Mouse (Mus musculus) embryonic facial prominence, embryonic 15.5 days (tissue): ENCODE data around the gene Chka. TPM values are rescaled to one million over a fixed set of nuclear protein-coding genes. Genes with fewer than 3 reads are reported as not detected.
A peak's percentile ranks its signal among the peaks of the same experiment; 100 is the strongest.

Source experiments
- ATAC-seq: fragments of 200-750 bp; cut with Nextera tagmentation; 2 replicates; pipeline ENCODE4 v1.8.0; 2017; ENCODE audit warnings: low read depth, moderate TSS enrichment; ENCODE audit not compliant: insufficient number of reproducible peaks, low FRiP score, low TSS enrichment
- H3K27ac ChIP-seq: fragments of 300-500 bp; sonication (generic); replicated peaks from 2 replicates; pipeline ENCODE4 v1.5.1; 2015; ENCODE audit warnings: mild to moderate bottlenecking, inconsistent platforms
- H3K27me3 ChIP-seq: fragments of 300-500 bp; sonication (generic); 2 replicates; pipeline ENCODE4 v1.6.1; 2015; ENCODE audit warnings: inconsistent platforms
- H3K36me3 ChIP-seq: fragments of 300-500 bp; sonication (generic); 2 replicates; pipeline ENCODE4 v1.6.1; 2015; ENCODE audit warnings: mild to moderate bottlenecking, inconsistent platforms
- H3K4me1 ChIP-seq: fragments of 300-500 bp; sonication (generic); 2 replicates; pipeline ENCODE4 v1.6.1; 2015; ENCODE audit warnings: inconsistent platforms
- H3K4me2 ChIP-seq: fragments of 300-500 bp; sonication (generic); replicated peaks from 2 replicates; pipeline ENCODE4 v1.6.1; 2015; ENCODE audit warnings: mild to moderate bottlenecking, inconsistent platforms
- H3K4me3 ChIP-seq: fragments of 300-500 bp; sonication (generic); replicated peaks from 2 replicates; pipeline ENCODE4 v1.5.1; 2015; ENCODE audit warnings: mild to moderate bottlenecking, inconsistent platforms
- H3K9ac ChIP-seq: fragments of 300-500 bp; sonication (generic); 2 replicates; pipeline ENCODE4 v1.6.1; 2015; ENCODE audit warnings: inconsistent platforms
- H3K9me3 ChIP-seq: fragments of 300-500 bp; sonication (generic); replicated peaks from 2 replicates; pipeline ENCODE4 v1.6.1; 2016; ENCODE audit warnings: inconsistent platforms
- WGBS: fragments of 180-500 bp; shearing (Covaris S2); methylation state at CpG from one replicate; pipeline ENCODE4 v1.1.7; 2015; 5-methylcytosine and 5-hydroxymethylcytosine counted together
- polyA plus RNA-seq: library from polyadenylated mRNA; unstranded; fragments of >200 nt; fragmentation: Nextera tagmentation; extraction: Ambion mirVana; gene quantifications from 2 replicates; pipeline ENCODE4 v1.2.1, GENCODE M21; 2015

The Chka gene
- polyA plus RNA-seq, 1 experiment from 2014 or later: 44.3 TPM

DNA sequence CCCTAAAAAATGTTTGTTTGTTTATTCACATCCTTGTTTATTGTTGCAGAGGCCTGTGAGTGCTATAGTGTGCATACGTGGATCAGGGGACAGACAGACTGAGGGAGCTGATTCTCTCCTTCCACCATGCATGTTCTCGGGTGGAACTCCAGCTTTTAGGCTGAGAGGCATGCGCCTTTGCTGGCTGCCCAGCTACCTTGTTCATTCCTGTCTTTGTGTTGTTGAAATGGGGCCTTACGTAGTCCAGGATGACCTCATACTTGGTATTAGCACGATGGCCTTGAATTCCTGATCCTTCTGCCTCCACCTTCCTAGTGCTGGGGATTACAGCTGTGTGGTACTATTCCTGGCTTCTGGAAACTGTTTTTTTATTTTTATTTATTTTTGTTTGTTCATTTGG, 3.9 kb upstream of the Chka start:
- Histone ChIP-seq H3K4me3 (no peak overlapping the region), H3K9ac (no peak overlapping the region)

DNA sequence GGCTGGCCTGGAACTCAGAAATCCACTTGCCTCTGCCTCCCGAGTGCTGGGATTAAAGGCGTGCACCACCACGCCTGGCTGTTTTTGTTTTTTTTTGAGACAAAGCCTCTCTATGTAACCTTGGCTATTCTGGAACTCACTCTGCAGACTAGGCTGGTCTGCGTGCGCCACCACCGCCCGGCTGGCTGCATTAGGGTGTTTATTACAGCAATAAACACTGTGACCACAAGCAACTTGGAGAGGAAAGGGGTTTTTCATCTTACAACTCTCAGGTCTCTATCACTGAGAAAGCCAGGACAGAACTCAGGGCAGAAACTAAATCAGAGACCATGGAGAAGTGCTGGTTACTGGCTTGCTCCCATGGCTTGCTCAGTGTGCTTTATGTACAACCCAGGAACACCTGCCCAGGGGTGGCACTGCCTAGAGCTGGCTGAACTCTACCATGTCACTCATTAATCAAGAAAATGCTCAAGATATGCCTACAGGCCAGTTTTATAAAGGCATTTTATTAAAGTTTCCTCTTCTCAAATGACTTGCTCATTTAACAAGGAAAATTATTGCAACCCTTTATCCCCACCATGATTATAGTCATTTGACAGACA, 3.3 kb upstream of the Chka start:
- 74% methylated on average over 7 of the region's 7 CpGs for WGBS
- no peak for ATAC-seq

More for the DNA sequence above, 3.9 kb upstream of the Chka start:
- Histone ChIP-seq H3K36me3 (no peaks in the 10 kb centered on the region), H3K27ac (no peak overlapping the region), H3K4me1 (peaks cover 10% of the 10 kb centered on the region), H3K27me3 (no peaks in the 10 kb centered on the region), H3K4me2 (no peak overlapping the region), H3K9me3 (no peaks in the 10 kb centered on the region)
- ATAC-seq: no peak
- 88% methylated on average over 5 of the region's 5 CpGs for WGBS

DNA sequence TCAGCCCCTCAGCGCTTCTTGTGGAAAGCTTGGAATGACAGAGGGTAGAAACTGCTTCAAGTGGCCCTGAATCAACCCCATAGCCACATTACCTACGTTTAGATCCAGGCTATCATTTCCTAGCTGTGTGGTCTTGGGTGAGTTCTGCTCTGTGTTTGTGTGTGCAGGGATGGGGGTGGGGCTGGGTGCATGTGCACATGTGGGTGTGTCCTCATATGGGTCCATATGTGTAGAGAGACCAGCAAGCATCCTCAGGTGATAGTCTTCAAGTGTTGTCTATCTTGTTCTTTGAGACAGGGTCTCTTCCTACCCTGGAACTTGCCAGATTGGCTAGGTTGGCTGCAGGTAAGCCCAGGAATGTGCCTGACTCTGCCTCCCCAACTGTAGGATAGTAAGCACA, 2.3 kb upstream of the Chka start:
- ATAC-seq: no peak
- H3K27me3 ChIP-seq: no peaks in the 10 kb centered on the region
- H3K9ac ChIP-seq: no peak overlapping the region
- 80% methylated on average over 2 of the region's 2 CpGs for WGBS
- no peak overlapping the region for H3K4me2 ChIP-seq
- no peaks in the 10 kb centered on the region for H3K36me3 ChIP-seq
- no peaks in the 10 kb centered on the region for H3K9me3 ChIP-seq
- peaks cover 17% of the 10 kb centered on the region for H3K4me1 ChIP-seq
- no peak overlapping the region for H3K4me3 ChIP-seq
- H3K27ac ChIP-seq: no peak overlapping the region

More for the DNA sequence above, 3.3 kb upstream of the Chka start:
- Histone ChIP-seq H3K36me3 (no peaks in the 10 kb centered on the region), H3K4me3 (no peak overlapping the region), H3K9ac (no peak overlapping the region), H3K4me2 (no peak overlapping the region), H3K27me3 (no peaks in the 10 kb centered on the region), H3K27ac (no peak overlapping the region), H3K4me1 (peaks cover 14% of the 10 kb centered on the region), H3K9me3 (no peaks in the 10 kb centered on the region)

DNA sequence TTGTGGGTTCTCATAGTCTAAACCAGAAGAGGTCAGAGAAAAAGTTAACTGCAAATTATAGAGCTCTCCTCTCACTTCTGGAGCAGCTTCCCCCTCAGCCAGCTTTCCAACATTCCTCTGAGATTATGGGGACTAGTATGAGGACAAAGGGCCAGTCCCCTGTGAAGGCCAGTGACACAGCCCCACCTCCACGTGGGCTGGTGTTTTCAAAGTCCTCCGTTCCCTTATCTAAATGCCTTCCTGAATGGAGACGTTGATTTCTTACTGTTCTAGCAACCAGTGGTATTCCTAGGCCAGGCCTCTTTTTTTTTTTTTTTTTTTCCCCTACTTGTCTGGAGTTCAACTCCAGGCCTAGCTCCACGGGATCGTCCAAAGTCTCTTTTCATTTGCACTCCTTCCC, 1.5 kb upstream of the Chka start:
- H3K4me3 ChIP-seq: no peak overlapping the region
- no peak overlapping the region for H3K9ac ChIP-seq
- H3K27me3 ChIP-seq: no peaks in the 10 kb centered on the region
- WGBS: 34% methylated on average over 5 of the region's 5 CpGs
- peaks cover 22% of the 10 kb centered on the region for H3K4me1 ChIP-seq
- no peak for ATAC-seq
- no peak overlapping the region for H3K27ac ChIP-seq
- H3K4me2 ChIP-seq: no peak overlapping the region
- H3K36me3 ChIP-seq: no peaks in the 10 kb centered on the region
- H3K9me3 ChIP-seq: no peaks in the 10 kb centered on the region

DNA sequence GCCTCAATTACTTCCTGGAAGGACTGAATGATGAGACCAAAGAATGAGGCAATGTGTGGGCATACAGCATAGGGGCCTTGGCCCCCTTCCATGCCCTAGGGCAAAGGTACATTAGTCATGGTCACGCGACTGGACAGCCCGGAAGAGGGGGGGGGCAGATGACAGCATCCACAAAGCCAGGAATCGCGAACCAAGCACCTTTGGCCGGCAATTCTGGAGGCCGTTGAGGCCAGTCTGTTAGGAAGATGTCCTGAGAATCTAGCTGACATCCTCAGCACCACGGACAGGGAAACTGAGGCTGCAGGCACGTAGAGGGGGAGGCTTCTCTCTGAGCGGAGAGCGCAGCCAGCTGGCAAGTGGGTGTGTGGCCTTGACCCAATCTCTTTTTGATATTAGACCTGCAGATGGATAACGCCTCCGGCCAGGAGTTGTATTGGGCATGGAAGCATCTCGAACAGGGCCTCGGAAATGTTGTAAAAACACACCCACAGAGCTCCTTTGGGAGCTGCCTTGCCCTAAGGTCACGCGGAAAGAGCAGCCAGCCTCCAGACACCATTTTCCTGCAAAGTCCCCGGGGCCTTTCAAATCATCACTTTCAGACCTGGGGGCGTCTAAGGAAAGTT, 615 bp upstream of the Chka start:
- no peaks in the 10 kb centered on the region for H3K36me3 ChIP-seq
- WGBS: 4% methylated on average over 19 of the region's 19 CpGs
- peak overlapping the region; percentile 85 for H3K4me2 ChIP-seq
- H3K9me3 ChIP-seq: no peaks in the 10 kb centered on the region
- H3K27me3 ChIP-seq: no peaks in the 10 kb centered on the region
- H3K4me1 ChIP-seq: peaks cover 31% of the 10 kb centered on the region
- H3K4me3 ChIP-seq: peak overlapping the region; percentile 85
- ATAC-seq: no peak
- H3K9ac ChIP-seq: peak overlapping the region; percentile 43
- H3K27ac ChIP-seq: peak overlapping the region; percentile 67

DNA sequence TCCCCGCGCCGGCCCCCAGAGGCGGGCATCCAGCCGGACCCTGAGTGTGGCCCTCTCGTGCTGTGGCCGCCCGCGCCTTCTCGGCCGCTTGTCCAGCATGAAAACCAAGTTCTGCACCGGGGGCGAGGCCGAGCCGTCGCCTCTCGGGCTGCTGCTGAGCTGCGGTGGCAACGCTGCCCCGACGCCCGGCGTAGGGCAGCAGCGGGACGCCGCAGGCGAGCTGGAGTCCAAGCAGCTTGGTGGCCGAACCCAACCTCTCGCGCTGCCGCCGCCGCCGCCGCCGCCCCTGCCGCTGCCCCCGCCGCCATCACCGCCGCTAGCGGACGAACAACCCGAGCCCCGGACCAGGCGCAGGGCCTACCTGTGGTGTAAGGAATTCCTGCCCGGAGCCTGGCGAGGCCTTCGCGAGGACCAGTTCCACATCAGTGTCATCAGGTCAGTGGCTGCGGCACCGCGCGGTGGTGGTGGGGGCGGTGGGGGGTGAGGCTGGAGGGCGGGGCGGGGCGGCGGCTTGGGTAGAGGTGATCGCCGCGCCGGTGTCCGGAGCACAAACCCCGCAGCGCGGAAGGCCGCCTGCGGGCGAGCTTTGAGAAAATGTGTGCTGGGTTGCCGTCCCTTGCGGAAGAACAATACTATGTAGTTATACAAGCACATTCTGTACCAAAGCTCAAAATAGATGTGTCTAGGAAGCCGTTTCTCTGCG, 557 bp downstream of the Chka start:
- peak overlapping the region; percentile 98 for H3K27ac ChIP-seq
- H3K9ac ChIP-seq: peak overlapping the region; percentile 79
- H3K27me3 ChIP-seq: no peaks in the 10 kb centered on the region
- H3K9me3 ChIP-seq: no peaks in the 10 kb centered on the region
- H3K36me3 ChIP-seq: no peaks in the 10 kb centered on the region
- H3K4me3 ChIP-seq: peak overlapping the region; percentile 85
- peaks cover 33% of the 10 kb centered on the region for H3K4me1 ChIP-seq
- ATAC-seq: peak; percentile 9
- peak overlapping the region; percentile 85 for H3K4me2 ChIP-seq
- WGBS: under 1% methylated on average over 66 of the region's 74 CpGs

DNA sequence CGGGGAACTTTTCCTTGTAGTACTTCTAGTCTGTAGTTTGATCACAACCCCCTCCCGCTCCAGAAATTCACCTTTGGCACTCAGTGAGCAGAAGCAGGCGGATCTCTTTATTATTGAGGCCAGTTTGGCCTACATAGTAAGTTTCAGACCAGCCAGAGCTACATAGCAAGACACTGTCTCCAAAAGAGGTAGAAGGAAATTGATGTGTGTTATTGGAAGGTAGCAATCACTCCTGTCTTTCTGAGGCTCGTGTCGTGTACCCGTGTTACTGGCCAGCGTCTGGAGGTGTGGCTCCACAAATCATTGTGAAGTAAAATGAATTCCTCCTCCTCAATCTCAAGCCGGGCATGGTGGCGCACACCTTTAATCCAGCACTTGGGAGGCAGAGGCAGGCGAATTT, 1.5 kb downstream of the Chka start:
- WGBS: 91% methylated on average over 10 of the region's 10 CpGs
- H3K9me3 ChIP-seq: no peaks in the 10 kb centered on the region
- H3K36me3 ChIP-seq: no peaks in the 10 kb centered on the region
- H3K4me3 ChIP-seq: peak overlapping the region; percentile 85
- ATAC-seq: no peak
- no peak overlapping the region for H3K9ac ChIP-seq
- peaks cover 33% of the 10 kb centered on the region for H3K4me1 ChIP-seq
- H3K27ac ChIP-seq: no peak overlapping the region
- peak overlapping the region; percentile 85 for H3K4me2 ChIP-seq
- H3K27me3 ChIP-seq: no peaks in the 10 kb centered on the region

DNA sequence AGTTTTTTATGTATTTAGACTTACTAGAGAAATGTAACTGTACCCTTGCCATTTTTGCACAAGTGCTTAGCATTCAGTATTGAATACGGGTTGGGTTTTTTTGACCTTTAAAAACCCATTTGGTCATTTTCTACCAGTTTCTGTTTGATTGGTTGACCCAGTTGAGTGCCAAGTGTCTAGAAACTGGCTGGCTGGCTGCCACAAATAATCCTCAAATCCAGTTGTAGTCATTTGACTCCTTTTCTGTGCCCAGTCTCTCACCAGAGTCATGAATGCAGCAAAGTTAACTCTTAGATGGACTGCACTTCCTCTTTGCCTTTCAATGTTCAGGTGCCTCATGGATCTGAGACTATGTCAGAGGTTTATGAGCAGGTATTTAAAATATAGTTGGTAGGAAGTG, 2.3 kb downstream of the Chka start:
- Histone ChIP-seq H3K27ac (no peak overlapping the region; the same call in 1 of the 2 replicates), H3K4me2 (no peak overlapping the region), H3K9me3 (no peaks in the 10 kb centered on the region), H3K36me3 (no peaks in the 10 kb centered on the region), H3K4me3 (no peak overlapping the region), H3K27me3 (no peaks in the 10 kb centered on the region), H3K9ac (no peak overlapping the region), H3K4me1 (peaks cover 33% of the 10 kb centered on the region)
- WGBS: 67% methylated on average over 1 of the region's 1 CpGs
- ATAC-seq: no peak

DNA sequence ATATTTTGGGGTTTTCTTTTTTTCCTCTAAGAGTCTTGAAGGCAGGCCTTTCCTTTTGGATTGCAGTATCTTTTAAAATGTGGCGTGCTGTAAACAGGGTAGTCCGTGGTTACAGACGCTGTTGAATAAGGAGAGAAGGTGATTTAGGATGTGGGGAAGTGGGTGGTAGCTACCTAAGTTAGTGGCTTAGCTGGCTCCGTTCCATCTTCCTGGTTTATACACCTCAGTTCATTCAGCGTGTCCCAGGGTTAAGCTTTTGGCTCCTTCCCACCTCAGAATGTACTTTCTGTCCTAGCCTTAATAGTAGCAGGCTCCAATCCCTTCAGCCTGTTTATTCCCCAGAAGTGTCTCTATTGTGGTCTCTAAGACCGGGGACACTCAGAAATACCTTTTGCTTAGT, 3.5 kb downstream of the Chka start:
- no peaks in the 10 kb centered on the region for H3K27me3 ChIP-seq
- peak overlapping the region; percentile 51; the same call in 1 of the 2 replicates for H3K27ac ChIP-seq
- H3K4me2 ChIP-seq: 0 out of 2 replicates have a peak overlapping the region, but pooled peaks have one; percentile 15
- no peaks in the 10 kb centered on the region for H3K36me3 ChIP-seq
- ATAC-seq: no peak
- no peak overlapping the region for H3K9ac ChIP-seq
- H3K4me3 ChIP-seq: no peak overlapping the region
- peaks cover 33% of the 10 kb centered on the region for H3K4me1 ChIP-seq
- WGBS: 53% methylated on average over 6 of the region's 6 CpGs
- no peaks in the 10 kb centered on the region for H3K9me3 ChIP-seq

DNA sequence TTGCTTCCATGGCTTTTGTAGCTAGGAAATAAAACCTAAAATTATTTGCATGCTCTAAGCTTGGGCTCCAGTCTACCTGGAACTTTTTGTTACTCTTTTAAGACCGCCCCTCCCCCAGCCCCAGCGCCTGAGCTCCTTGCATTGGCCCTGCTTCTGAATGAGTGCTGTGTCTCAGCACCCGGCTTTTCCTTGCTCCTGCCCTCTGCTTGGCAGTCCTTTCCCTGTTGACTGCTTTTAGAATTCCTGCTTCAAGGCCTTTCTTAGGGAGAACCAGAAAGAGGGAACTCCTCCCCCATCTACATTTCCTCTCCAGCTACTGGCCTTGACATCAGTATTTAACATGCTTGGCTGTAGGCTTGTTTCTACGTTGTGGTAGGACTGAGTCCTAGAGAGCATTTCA, 4.0 kb downstream of the Chka start:
- Histone ChIP-seq H3K4me3 (no peak overlapping the region), H3K4me2 (no peak overlapping the region), H3K27me3 (no peaks in the 10 kb centered on the region), H3K9me3 (no peaks in the 10 kb centered on the region), H3K27ac (peak overlapping the region; percentile 51), H3K36me3 (no peaks in the 10 kb centered on the region), H3K9ac (no peak overlapping the region), H3K4me1 (peaks cover 31% of the 10 kb centered on the region)
- no peak for ATAC-seq
- whole genome bisulfite sequencing: 13% methylated on average over 4 of the region's 4 CpGs

DNA sequence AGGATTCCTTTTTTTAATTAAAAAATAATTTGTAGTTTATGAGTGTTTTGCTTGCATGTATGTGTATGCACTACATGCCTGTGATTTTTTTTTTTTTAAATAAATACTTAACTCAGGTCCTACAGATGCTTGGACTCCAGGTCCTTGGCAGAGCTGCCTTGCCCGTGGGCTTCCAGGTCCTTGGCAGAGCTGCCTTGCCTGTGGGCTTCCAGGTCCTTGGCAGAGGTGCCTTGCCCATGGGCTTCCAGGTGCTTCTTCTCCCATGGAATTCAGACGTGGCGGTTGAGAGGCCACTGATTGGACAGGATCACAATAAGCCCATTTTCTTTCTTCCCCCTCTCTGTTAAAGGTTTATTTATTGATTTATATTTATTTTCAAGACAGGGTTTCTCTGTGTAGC, 5.6 kb downstream of the Chka start:
- Histone ChIP-seq H3K4me3 (no peak overlapping the region), H3K4me1 (peaks cover 23% of the 10 kb centered on the region), H3K4me2 (no peak overlapping the region), H3K9ac (no peak overlapping the region), H3K9me3 (no peaks in the 10 kb centered on the region), H3K27me3 (no peaks in the 10 kb centered on the region), H3K27ac (no peak overlapping the region), H3K36me3 (no peaks in the 10 kb centered on the region)
- WGBS: 64% methylated on average over 3 of the region's 3 CpGs
- no peak for ATAC-seq
